Mouse (Mus musculus): ENCODE results near the gene Ephb3. TPM values are rescaled to one million over a fixed set of nuclear protein-coding genes. Genes with fewer than 3 reads are reported as not detected.
A peak's percentile ranks its signal among the peaks of the same experiment; 100 is the strongest.

Ephb3 gene
- polyA plus RNA-seq, 1 experiment from 2014 or later = 3.0 TPM

- WGBS (ENCODE audit: insufficient replicate concordance) = 5% methylated on average over 39 of the region's 39 CpGs
- Histone ChIP-seq H3K4me3 (peak overlapping the region; percentile 31), H3K27ac (no peak overlapping the region), H3K4me1 (peaks cover 22% of the 10 kb centered on the region), H3K9me3 (replicated peaks) (no peaks in the 10 kb centered on the region), H3K4me2 (peak overlapping the region; percentile 58), H3K27me3 (replicated peaks) (peaks cover 93% of the 10 kb centered on the region), H3K9ac (0 out of 2 replicates have a peak overlapping the region, but pooled peaks have one; percentile 14), H3K36me3 (no peaks in the 10 kb centered on the region)
- no peak for ATAC-seq
Measured at GRCm38 (mm10) chr16:21248713-21249531, 44.4 kb downstream of the Ephb3 start.

GRCm38 (mm10) chr16:21252401-21252955 lies 47.9 kb downstream of the Ephb3 start:
- no peak overlapping the region for H3K4me3 ChIP-seq
- no peak for ATAC-seq
- H3K27me3 ChIP-seq (replicated peaks) = peaks cover 58% of the 10 kb centered on the region
- 48% methylated on average over 11 of the region's 11 CpGs for WGBS (ENCODE audit: insufficient replicate concordance)
- no peak overlapping the region for H3K27ac ChIP-seq
- H3K9ac ChIP-seq = no peak overlapping the region
- no peak overlapping the region for H3K4me2 ChIP-seq
- H3K4me1 ChIP-seq = peaks cover 11% of the 10 kb centered on the region
- H3K9me3 ChIP-seq (replicated peaks) = no peaks in the 10 kb centered on the region
- no peaks in the 10 kb centered on the region for H3K36me3 ChIP-seq

GRCm38 (mm10) chr16:21255574-21256304 lies 51.2 kb downstream of the Ephb3 start:
- Histone ChIP-seq H3K36me3 (no peaks in the 10 kb centered on the region), H3K27ac (no peak overlapping the region), H3K9me3 (replicated peaks) (no peaks in the 10 kb centered on the region), H3K4me2 (no peak overlapping the region), H3K27me3 (replicated peaks) (peaks cover 25% of the 10 kb centered on the region), H3K4me1 (no peaks in the 10 kb centered on the region), H3K9ac (no peak overlapping the region), H3K4me3 (no peak overlapping the region)
- ATAC-seq = no peak
- WGBS (ENCODE audit: insufficient replicate concordance) = 61% methylated on average over 11 of the region's 11 CpGs

- Histone ChIP-seq H3K36me3 (no peaks in the 10 kb centered on the region), H3K4me3 (no peak overlapping the region), H3K27me3 (replicated peaks) (peaks cover 16% of the 10 kb centered on the region), H3K9me3 (replicated peaks) (no peaks in the 10 kb centered on the region), H3K27ac (no peak overlapping the region), H3K9ac (no peak overlapping the region), H3K4me1 (no peaks in the 10 kb centered on the region), H3K4me2 (no peak overlapping the region)
- no peak for ATAC-seq
- WGBS (ENCODE audit: insufficient replicate concordance) = 60% methylated on average over 12 of the region's 12 CpGs
Measured at GRCm38 (mm10) chr16:21256514-21257305, 52.2 kb downstream of the Ephb3 start.

GRCm38 (mm10) chr16:21265417-21265816 lies 60.9 kb downstream of the Ephb3 start:
- 73% methylated on average over 7 of the region's 7 CpGs for WGBS (ENCODE audit: insufficient replicate concordance)
- no peaks in the 10 kb centered on the region for H3K4me1 ChIP-seq
- no peaks in the 10 kb centered on the region for H3K36me3 ChIP-seq
- H3K9ac ChIP-seq = no peak overlapping the region
- H3K27ac ChIP-seq = no peak overlapping the region
- H3K4me2 ChIP-seq = no peak overlapping the region
- no peaks in the 10 kb centered on the region for H3K9me3 ChIP-seq (replicated peaks)
- H3K27me3 ChIP-seq (replicated peaks) = no peaks in the 10 kb centered on the region
- ATAC-seq = no peak
- no peak overlapping the region for H3K4me3 ChIP-seq

- Histone ChIP-seq H3K27me3 (replicated peaks) (no peaks in the 10 kb centered on the region), H3K27ac (no peak overlapping the region), H3K4me3 (no peak overlapping the region), H3K4me1 (0 out of 2 replicates have a peak, but pooled peaks cover 3% of the 10 kb centered on the region), H3K4me2 (no peak overlapping the region), H3K9me3 (replicated peaks) (no peaks in the 10 kb centered on the region), H3K9ac (no peak overlapping the region), H3K36me3 (no peaks in the 10 kb centered on the region)
- 52% methylated on average over 8 of the region's 8 CpGs for WGBS (ENCODE audit: insufficient replicate concordance)
- ATAC-seq = no peak
Measured at GRCm38 (mm10) chr16:21269775-21270174, 65.2 kb downstream of the Ephb3 start.

GRCm38 (mm10) chr16:21271773-21272247 lies 67.3 kb downstream of the Ephb3 start:
- ATAC-seq = no peak
- H3K27me3 ChIP-seq (replicated peaks) = no peaks in the 10 kb centered on the region
- H3K4me2 ChIP-seq = no peak overlapping the region
- no peaks in the 10 kb centered on the region for H3K36me3 ChIP-seq
- H3K27ac ChIP-seq = no peak overlapping the region
- WGBS (ENCODE audit: insufficient replicate concordance) = 52% methylated on average over 6 of the region's 6 CpGs
- H3K9me3 ChIP-seq (replicated peaks) = no peaks in the 10 kb centered on the region
- no peak overlapping the region for H3K9ac ChIP-seq
- 0 out of 2 replicates have a peak, but pooled peaks cover 3% of the 10 kb centered on the region for H3K4me1 ChIP-seq
- H3K4me3 ChIP-seq = no peak overlapping the region

- Histone ChIP-seq H3K27me3 (replicated peaks) (no peaks in the 10 kb centered on the region), H3K27ac (no peak overlapping the region), H3K9ac (no peak overlapping the region), H3K36me3 (no peaks in the 10 kb centered on the region), H3K9me3 (replicated peaks) (no peaks in the 10 kb centered on the region), H3K4me3 (no peak overlapping the region), H3K4me1 (0 out of 2 replicates have a peak, but pooled peaks cover 3% of the 10 kb centered on the region), H3K4me2 (no peak overlapping the region)
- WGBS (ENCODE audit: insufficient replicate concordance) = 41% methylated on average over 4 of the region's 4 CpGs
- no peak for ATAC-seq
Measured at GRCm38 (mm10) chr16:21272748-21273147, 68.2 kb downstream of the Ephb3 start.

Small RNA genes within 50 kb of the gene (microRNA-seq; reads per million reads assigned to microRNA genes)
- not detected for gene Mir7680

Other genes with a start within 250 kb of the Ephb3 start
- not detected in 2 replicates for gene Teddm3, start 50.8 kb upstream of the Ephb3 start, polyA plus RNA-seq (2016; fragmentation: Nextera tagmentation; extraction: Ambion mirVana)
- gene Vps8, start 218.4 kb downstream of the Ephb3 start, polyA plus RNA-seq (2016; fragmentation: Nextera tagmentation; extraction: Ambion mirVana) = 10.0 and 11.5 TPM in 2 replicates

Measured in liver, embryonic 12.5 days (tissue).